Mouse (Mus musculus) liver, postnatal 0 days (tissue): Measurements from ENCODE around the gene Rhod.

ENCODE experiments used
- CTCF ChIP-seq: sonication (generic); IDR thresholded peaks from 2 replicates; pipeline ENCODE4 v1.5.1; 2016; ENCODE audit warnings: antibody characterized with exemption, low read depth
- EP300 ChIP-seq: IDR thresholded peaks from 2 replicates; pipeline ENCODE4 v1.6.1; 2016; ENCODE audit warnings: antibody characterized with exemption, low read depth, mild to moderate bottlenecking

- no peak for TF ChIP-seq CTCF
- TF ChIP-seq EP300: no peak
These were observed 22.7 kb upstream of the Rhod start for GRCm38 (mm10) chr19:4461981-4462380.
